Mouse (Mus musculus): ENCODE results near the gene Nck2.

- TF ChIP-seq CTCF (IDR thresholded peaks at IDR 0.05; ENCODE audit: low read depth) = no peak
- no peak for TF ChIP-seq EP300 (IDR thresholded peaks at IDR 0.05; ENCODE audit: low read depth)
Observed at GRCm38 (mm10) chr1:43397096-43397495, 47.3 kb upstream of the Nck2 start.
